Mouse (Mus musculus) lung, embryonic 14.5 days (tissue): ENCODE data around the gene Fam20c. TPM values are rescaled to one million over a fixed set of nuclear protein-coding genes. Genes with fewer than 3 reads are reported as not detected.

Source experiments
- ATAC-seq: fragments of 200-750 bp; cut with Nextera tagmentation; 2 replicates; pipeline ENCODE4 v1.8.0; 2017; ENCODE audit warnings: mild to moderate bottlenecking, moderate TSS enrichment, moderate library complexity; ENCODE audit not compliant: insufficient read depth
- DNase-seq: peaks from one replicate; pipeline ENCODE4 v3.0.0-alpha.2; 2015
- H3K27ac ChIP-seq: fragments of 300-500 bp; sonication (generic); 2 replicates; pipeline ENCODE4 v1.5.1; 2014; ENCODE audit warnings: low read depth, mild to moderate bottlenecking, moderate library complexity
- H3K27me3 ChIP-seq: fragments of 300-500 bp; sonication (generic); 2 replicates; pipeline ENCODE4 v1.6.1; 2014; ENCODE audit warnings: low read length, control low read depth; ENCODE audit not compliant: insufficient read depth
- H3K36me3 ChIP-seq: fragments of 300-500 bp; sonication (generic); 2 replicates; pipeline ENCODE4 v1.6.1; 2014; ENCODE audit warnings: control low read depth; ENCODE audit not compliant: insufficient read depth
- H3K4me1 ChIP-seq: fragments of 300-500 bp; sonication (generic); 2 replicates; pipeline ENCODE4 v1.6.1; 2014; ENCODE audit warnings: antibody characterized with exemption, control low read depth; ENCODE audit not compliant: insufficient read depth
- H3K4me2 ChIP-seq: fragments of 300-500 bp; sonication (generic); 2 replicates; pipeline ENCODE4 v1.6.1; 2014; ENCODE audit warnings: mild to moderate bottlenecking
- H3K4me3 ChIP-seq: fragments of 300-500 bp; sonication (generic); 2 replicates; pipeline ENCODE4 v1.5.1; 2014; ENCODE audit warnings: low read depth, low read length
- H3K9ac ChIP-seq: fragments of 300-500 bp; sonication (generic); 2 replicates; pipeline ENCODE4 v1.6.1; 2014
- H3K9me3 ChIP-seq: fragments of 300-500 bp; sonication (generic); 2 replicates; pipeline ENCODE4 v1.6.1; 2016; ENCODE audit warnings: low read depth, low read length, control low read depth
- CTCF ChIP-seq: IDR thresholded peaks from 2 replicates; pipeline ENCODE4 v1.5.1; 2016; ENCODE audit warnings: antibody characterized with exemption, low read depth
- WGBS: fragments of 180-500 bp; shearing (Covaris S2); extraction: QIAGEN DNeasy Blood & Tissue Kit; methylation state at CpG from one replicate; pipeline ENCODE4 v1.1.7; 2014; 5-methylcytosine and 5-hydroxymethylcytosine counted together
- polyA plus RNA-seq: library from polyadenylated mRNA; unstranded; fragments of >200 nt; fragmentation: Nextera tagmentation; extraction: Ambion mirVana; gene quantifications from 2 replicates; pipeline ENCODE4 v1.2.1, GENCODE M21; 2014

Gene Fam20c
- polyA plus RNA-seq, 1 experiment from 2014 or later = 8.4 TPM

GRCm38 (mm10) chr5:138756311-138757085, 2.2 kb downstream of the Fam20c start:
- Histone ChIP-seq H3K4me2 (peak overlapping the region; percentile 91), H3K9me3 (no peaks in the 10 kb centered on the region), H3K36me3 (no peaks in the 10 kb centered on the region; the same call in 1 of the 2 replicates), H3K4me3 (peak overlapping the region; percentile 65), H3K27me3 (peaks cover 31% of the 10 kb centered on the region), H3K9ac (peak overlapping the region; percentile 79), H3K4me1 (peaks cover 15% of the 10 kb centered on the region), H3K27ac (peak overlapping the region; percentile 37)
- no peak for ATAC-seq
- no peak for TF ChIP-seq CTCF
- DNase-seq = peak; percentile 40
- 24% methylated on average over 15 of the region's 15 CpGs for WGBS

- peak overlapping the region; percentile 37 for H3K27ac ChIP-seq
- no peak overlapping the region; the same call in 1 of the 2 replicates for H3K9ac ChIP-seq
- H3K4me2 ChIP-seq = peak overlapping the region; percentile 91
- no peaks in the 10 kb centered on the region; the same call in 1 of the 2 replicates for H3K36me3 ChIP-seq
- H3K27me3 ChIP-seq = peaks cover 31% of the 10 kb centered on the region
- TF ChIP-seq CTCF = no peak
- H3K4me1 ChIP-seq = peaks cover 15% of the 10 kb centered on the region
- ATAC-seq (no peak), DNase-seq (no peak)
- no peaks in the 10 kb centered on the region for H3K9me3 ChIP-seq
- WGBS = 55% methylated on average over 6 of the region's 6 CpGs
- H3K4me3 ChIP-seq = peak overlapping the region; percentile 65; the same call in 1 of the 2 replicates
Observed at GRCm38 (mm10) chr5:138757135-138757534, 2.8 kb downstream of the Fam20c start.

DNA sequence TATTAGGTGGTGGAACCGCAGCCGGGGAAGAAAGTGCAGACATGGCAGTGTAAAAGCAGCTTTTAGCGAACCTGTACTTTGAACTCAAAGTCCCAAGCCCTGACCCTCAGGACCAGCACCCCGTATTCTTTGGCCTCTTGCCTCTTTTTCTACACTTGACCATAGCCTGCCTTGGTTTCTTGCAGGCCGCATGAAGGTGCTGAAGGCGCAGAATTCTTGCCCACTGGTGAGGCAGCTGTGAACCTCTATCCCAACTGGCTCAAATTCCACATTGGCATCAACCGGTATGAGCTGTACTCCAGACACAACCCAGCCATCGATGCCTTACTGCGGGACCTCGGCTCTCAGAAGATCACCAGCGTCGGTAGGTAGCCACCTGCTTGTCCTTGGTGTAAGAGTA, 3.3 kb downstream of the Fam20c start:
- Histone ChIP-seq H3K36me3 (no peaks in the 10 kb centered on the region; the same call in 1 of the 2 replicates), H3K9me3 (no peaks in the 10 kb centered on the region), H3K9ac (no peak overlapping the region), H3K4me1 (peaks cover 15% of the 10 kb centered on the region), H3K4me2 (peak overlapping the region; percentile 91), H3K27ac (no peak overlapping the region), H3K4me3 (no peak overlapping the region), H3K27me3 (peaks cover 28% of the 10 kb centered on the region)
- ATAC-seq (no peak), DNase-seq (no peak)
- 86% methylated on average over 12 of the region's 12 CpGs for WGBS
- no peak for TF ChIP-seq CTCF

DNA sequence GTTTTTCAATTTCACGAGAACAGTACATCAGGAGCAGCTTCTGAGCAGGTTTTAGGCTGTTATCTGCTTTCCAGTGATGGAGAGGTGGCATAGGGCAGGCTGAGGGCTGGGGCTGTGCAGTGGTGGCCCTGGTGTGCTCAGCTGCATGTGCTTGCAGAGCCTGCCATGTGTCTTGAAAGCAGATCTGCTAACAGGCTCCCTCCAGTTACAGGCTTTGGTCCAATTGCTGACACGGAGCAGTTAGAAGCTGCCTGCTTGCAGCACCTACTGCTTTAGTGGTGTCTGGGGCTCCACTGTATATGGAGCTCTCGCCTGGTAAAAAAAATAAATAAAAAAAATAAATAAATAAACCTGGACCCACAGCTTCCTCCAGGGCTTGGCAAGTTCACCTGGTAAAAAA, 4.2 kb downstream of the Fam20c start:
- Histone ChIP-seq H3K4me1 (peaks cover 15% of the 10 kb centered on the region), H3K27ac (no peak overlapping the region), H3K27me3 (peaks cover 28% of the 10 kb centered on the region), H3K4me3 (no peak overlapping the region), H3K9me3 (no peaks in the 10 kb centered on the region), H3K9ac (no peak overlapping the region), H3K4me2 (no peak overlapping the region), H3K36me3 (no peaks in the 10 kb centered on the region; the same call in 1 of the 2 replicates)
- no peak for TF ChIP-seq CTCF
- 50% methylated on average over 3 of the region's 3 CpGs for whole genome bisulfite sequencing
- DNase-seq (no peak), ATAC-seq (no peak)

DNA sequence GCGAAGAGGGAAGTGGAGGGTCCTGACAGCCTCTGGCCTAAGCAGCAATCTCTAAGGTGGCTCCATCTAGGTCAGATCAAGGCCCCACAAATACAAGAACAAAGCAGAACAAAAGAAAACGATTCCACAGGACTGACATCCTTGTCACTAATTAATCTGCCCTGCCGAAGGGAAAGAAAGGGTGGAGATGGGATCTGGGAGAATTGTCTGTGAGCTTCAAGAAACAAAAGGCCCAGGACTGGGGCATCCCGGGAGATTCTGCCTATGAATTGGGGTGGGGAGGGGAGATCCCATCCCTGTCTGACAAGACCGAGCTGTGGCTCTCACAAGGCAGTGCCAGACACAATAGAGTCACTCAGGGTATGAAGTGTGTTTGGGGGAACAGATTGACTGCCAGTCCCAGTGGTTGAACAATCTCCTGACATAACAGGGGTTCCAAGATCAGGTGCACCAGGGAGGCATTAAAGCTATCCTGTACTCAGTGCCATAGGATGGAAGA, 7.6 kb downstream of the Fam20c start:
- WGBS = 54% methylated on average over 5 of the region's 5 CpGs
- no peaks in the 10 kb centered on the region; the same call in 1 of the 2 replicates for H3K36me3 ChIP-seq

DNA sequence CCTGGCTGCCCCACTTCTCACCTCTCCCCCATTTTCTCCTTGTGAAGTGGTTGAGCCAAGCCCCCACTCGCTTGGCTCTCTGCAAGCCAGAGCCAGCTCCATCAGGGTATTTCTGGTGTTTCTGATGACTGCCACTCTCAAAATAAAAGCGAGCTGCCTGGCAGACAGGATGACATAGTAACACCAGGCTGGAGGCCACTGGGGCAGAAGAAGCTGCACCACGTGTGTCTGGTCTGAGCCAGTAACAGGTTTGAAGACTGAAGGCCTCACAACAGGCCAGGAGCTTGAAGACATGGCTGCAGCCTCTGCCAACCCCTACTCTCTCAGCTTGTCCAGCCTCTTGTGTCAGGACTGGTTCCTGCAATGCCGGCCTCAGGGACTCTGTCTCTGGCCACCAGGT, 8.0 kb downstream of the Fam20c start:
- Histone ChIP-seq H3K36me3 (no peaks in the 10 kb centered on the region; the same call in 1 of the 2 replicates), H3K9me3 (no peaks in the 10 kb centered on the region), H3K4me1 (no peaks in the 10 kb centered on the region), H3K27ac (no peak overlapping the region), H3K4me2 (no peak overlapping the region), H3K27me3 (no peaks in the 10 kb centered on the region), H3K4me3 (no peak overlapping the region), H3K9ac (no peak overlapping the region)
- TF ChIP-seq CTCF = no peak
- no peak for ATAC-seq
- DNase-seq = no peak
- 73% methylated on average over 4 of the region's 4 CpGs for WGBS

More for the DNA sequence above, 7.6 kb downstream of the Fam20c start:
- Histone ChIP-seq H3K4me1 (0 out of 2 replicates have a peak, but pooled peaks cover 3% of the 10 kb centered on the region), H3K9ac (no peak overlapping the region), H3K9me3 (no peaks in the 10 kb centered on the region), H3K4me3 (no peak overlapping the region), H3K27ac (no peak overlapping the region), H3K4me2 (no peak overlapping the region), H3K27me3 (peaks cover 3% of the 10 kb centered on the region; the same call in 1 of the 2 replicates)
- DNase-seq = no peak
- TF ChIP-seq CTCF = no peak
- no peak for ATAC-seq

GRCm38 (mm10) chr5:138764601-138765000, 10.3 kb downstream of the Fam20c start:
- Histone ChIP-seq H3K4me2 (no peak overlapping the region), H3K9ac (no peak overlapping the region), H3K4me1 (no peaks in the 10 kb centered on the region), H3K27ac (no peak overlapping the region), H3K27me3 (no peaks in the 10 kb centered on the region), H3K9me3 (no peaks in the 10 kb centered on the region), H3K36me3 (no peaks in the 10 kb centered on the region; the same call in 1 of the 2 replicates), H3K4me3 (no peak overlapping the region)
- TF ChIP-seq CTCF = no peak
- 79% methylated on average over 8 of the region's 8 CpGs for WGBS
- no peak for DNase-seq
- no peak for ATAC-seq
